Mouse (Mus musculus) lung, postnatal 36 days (tissue): ENCODE results near the gene Olfr368.

ENCODE experiments used
- DNase-seq: peaks from one replicate; pipeline ENCODE4 v3.0.0; 2022; ENCODE audit warnings: mixed read lengths

Gene Olfr368

DNA sequence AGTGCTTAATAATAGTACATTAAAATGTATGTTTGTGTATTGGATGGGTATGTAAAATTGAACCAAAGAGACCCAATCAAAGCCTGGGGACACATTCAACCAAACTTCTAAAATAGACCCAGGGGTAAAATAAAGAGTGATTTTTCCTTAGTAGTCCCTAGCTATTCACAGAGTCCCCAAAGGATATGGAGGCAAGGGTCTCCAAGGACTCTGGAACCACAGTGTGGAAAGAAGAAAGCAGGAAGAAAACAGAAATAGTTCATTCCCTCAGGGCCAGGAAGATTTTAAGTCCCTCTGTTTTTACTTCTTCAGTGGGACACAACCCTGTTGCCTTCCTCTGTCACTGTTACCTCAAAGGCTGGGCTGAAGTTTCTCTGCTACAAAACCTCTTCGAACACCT is at the start of gene Olfr368:
Gene Olfr368, plus strand, starts transcription at position 301 of the 400 bp plus-strand sequence.
- no peak for DNase-seq

- no peak for DNase-seq
Observed at GRCm38 (mm10) chr2:37333321-37333720, 7.0 kb downstream of the Olfr368 start.

GRCm38 (mm10) chr2:37338497-37339187 is 12.3 kb downstream of the Olfr368 start:
- peak; percentile 65 for DNase-seq

DNA sequence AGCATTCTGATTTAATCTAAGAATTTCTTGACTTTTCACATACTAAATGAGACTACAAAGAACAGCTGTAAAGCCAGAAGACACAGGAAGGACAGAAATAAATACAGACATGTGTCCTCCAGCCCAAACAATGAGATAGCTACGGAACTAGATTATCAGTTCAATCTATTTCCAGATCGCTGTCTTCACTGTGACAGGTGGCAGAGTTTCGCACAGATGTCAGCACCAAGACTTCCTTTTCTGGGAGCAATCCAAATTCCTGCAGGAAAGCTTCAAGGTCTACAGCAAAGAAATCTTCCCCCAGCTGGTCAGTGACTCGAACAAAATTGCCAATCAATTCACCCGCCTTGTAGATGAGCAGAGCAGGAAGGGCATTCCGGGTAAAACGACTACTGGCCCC is 25.4 kb downstream of the Olfr368 start:
- no peak for DNase-seq

DNA sequence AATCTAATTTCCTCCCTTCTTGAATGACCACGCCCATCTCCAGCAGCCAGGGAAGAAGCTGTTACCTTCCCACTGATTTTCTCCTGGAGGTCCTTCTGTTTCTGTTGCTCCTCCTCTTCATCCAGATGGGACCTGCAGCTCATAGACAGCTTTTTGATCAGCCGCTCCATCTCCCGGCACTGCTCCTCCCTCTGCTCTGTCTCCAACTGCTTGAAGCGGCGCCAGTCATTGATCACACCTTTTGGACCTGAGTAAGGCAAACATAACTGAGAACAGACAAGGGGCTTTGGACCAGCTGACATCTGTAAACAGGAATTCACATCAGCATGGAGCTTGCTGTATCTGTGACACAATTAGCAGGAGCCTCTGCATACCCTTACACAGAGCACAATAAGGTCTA is 29.3 kb downstream of the Olfr368 start:
- DNase-seq, result no peak

GRCm38 (mm10) chr2:37358633-37359540 is 32.6 kb downstream of the Olfr368 start, which contains the start of gene Pdcl:
Gene Pdcl, minus strand, starts transcription at chr2:37359332.
- DNase-seq, result peak; percentile 97

DNA sequence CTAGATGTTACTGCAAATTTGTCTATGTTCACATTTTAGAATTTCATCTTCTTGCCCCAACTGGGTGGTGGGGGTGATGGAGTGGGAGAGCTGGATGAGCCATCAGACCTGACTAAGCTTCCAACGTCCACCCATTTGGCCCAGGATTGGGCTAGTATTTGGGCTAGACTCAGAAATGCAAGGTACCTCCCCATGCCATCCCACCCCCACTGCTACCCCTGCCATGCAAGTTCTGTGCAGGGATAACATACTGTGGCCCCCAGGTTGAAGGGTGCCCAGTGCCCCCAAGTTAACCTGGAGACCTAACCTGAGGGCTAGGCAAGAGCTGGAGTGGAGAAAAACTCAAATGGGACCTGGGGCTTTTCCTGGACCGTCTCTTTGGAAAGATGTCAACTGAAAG is 33.6 kb downstream of the Olfr368 start:
- no peak for DNase-seq

GRCm38 (mm10) chr2:37370651-37371050 is 44.3 kb downstream of the Olfr368 start:
- DNase-seq, result no peak

DNA sequence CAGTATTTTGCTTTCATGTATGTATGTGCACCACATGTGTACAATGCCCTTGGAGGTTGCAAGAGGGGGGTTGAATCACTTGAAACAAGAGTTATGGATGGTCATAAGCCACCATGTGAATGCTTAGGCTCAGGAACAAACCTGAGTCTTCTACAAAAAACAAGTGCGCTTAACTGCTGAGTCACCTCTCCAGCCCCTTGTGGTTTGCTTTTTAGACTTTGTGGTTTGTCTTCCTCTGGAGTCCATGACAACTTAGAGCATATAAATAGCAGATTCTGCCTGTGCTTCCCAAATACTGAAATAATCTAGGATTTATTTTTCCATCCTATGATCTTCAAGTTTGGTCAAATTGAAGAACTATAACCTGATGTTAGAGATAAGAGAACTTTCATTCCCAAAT is 49.7 kb downstream of the Olfr368 start:
- DNase-seq, result no peak

DNA sequence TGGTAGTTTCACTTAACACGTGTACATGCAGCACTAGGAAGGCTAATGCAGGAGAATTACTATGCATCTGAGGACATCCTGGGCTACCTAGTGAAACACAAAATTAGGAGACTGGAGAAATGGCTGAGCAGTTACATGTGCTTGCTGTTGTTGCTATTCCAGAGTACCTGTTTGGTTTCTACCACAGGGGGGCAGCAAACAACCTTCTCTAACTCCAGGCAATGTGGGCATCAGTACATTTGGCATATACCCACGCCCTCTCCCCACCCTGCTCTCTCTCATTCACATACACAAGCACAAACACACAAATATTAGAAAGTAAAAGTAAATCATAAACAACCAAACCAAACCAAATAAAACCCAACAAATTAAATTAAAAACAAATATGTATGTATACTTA is 53.9 kb downstream of the Olfr368 start:
- peak; percentile 83 for DNase-seq
